8 mouse cellular contexts compared by ENCODE assay signal in the genomic region with DNA sequence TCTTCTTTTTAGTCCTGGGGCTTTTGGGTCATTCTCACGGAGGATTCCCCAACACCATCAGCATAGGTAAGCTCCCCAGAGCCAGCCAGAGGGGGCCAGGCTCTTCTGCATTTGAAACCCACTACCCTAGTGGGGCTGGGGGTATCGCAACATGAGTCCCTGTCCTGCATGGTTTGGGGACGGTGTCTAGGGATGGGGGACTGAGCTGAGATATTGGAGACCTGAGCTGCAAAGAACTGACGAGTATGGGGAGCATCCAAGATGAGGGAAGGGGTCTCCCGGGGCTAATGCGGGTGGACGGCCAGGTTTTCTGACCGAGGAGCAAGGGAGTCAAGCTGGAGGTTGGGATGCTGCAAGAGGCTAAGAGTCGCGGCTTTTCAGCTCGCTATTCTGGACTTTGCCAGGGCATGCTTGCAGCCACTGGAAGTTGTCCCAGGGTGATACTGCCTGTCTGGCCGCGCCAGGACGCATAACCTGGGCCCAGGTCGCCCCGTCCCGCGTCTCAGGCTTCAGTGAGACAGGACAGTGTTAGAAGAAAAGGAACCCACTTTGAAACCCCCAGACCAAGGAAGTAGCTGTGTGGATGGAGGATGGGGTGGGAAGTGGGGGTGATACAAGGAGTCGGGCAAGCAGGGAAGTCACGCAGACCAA. TPM values are rescaled to one million over a fixed set of nuclear protein-coding genes. Genes with fewer than 3 reads are reported as not detected.
DNase-seq lines count a peak whose midpoint lies in the region; ATAC-seq and TF ChIP-seq lines count a peak whose summit lies in the region.

No protein-coding gene starts in this region.

- peak; percentile 23; the same call in 1 of the 2 replicates for ATAC-seq in forebrain, postnatal 0 days
- peak; percentile 38; the same call in 1 of the 2 replicates for ATAC-seq in intestine, embryonic 16.5 days
- ATAC-seq in liver, embryonic 16.5 days (ENCODE audit: low read depth), result no peak

- no peaks in the 10 kb centered on the region for H3K9me3 ChIP-seq in forebrain, postnatal 0 days (ENCODE audit: low read length)
- H3K9me3 ChIP-seq in intestine, embryonic 16.5 days (ENCODE audit: control insufficient read depth, low read length), result no peaks in the 10 kb centered on the region
- no peaks in the 10 kb centered on the region for H3K9me3 ChIP-seq in liver, embryonic 16.5 days (replicated peaks; ENCODE audit: control insufficient read depth, low read length)

- WGBS in forebrain, postnatal 0 days, result 22% methylated on average over 20 of the region's 20 CpGs
- 17% methylated on average over 19 of the region's 20 CpGs for WGBS in intestine, embryonic 16.5 days
- WGBS in liver, embryonic 16.5 days (ENCODE audit: insufficient replicate concordance), result 17% methylated on average over 20 of the region's 20 CpGs
- 17% methylated on average over 20 of the region's 20 CpGs for WGBS in small intestine, adult 2 months

- peak overlapping the region; percentile 53 for H3K9ac ChIP-seq in forebrain, postnatal 0 days
- peak overlapping the region; percentile 60 for H3K9ac ChIP-seq in intestine, embryonic 16.5 days (ENCODE audit: low read depth, low read length)
- H3K9ac ChIP-seq in liver, embryonic 16.5 days (ENCODE audit: low read depth, low read length), result no peak overlapping the region

- TF ChIP-seq POLR2A in small intestine, adult 2 months (IDR thresholded peaks at IDR 0.05; ENCODE audit: low read depth, low read length), result no peak

- H3K4me3 ChIP-seq in forebrain, postnatal 0 days (ENCODE audit: low read depth, low read length), result peak overlapping the region; percentile 44
- peak overlapping the region; percentile 50 for H3K4me3 ChIP-seq in intestine, embryonic 16.5 days (ENCODE audit: low read length)
- H3K4me3 ChIP-seq in liver, embryonic 16.5 days (ENCODE audit: low read depth, low read length), result peak overlapping the region; percentile 40
- H3K4me3 ChIP-seq in small intestine, adult 2 months (ENCODE audit: low read depth, low read length), result peak overlapping the region; percentile 48

- peak; percentile 66 for DNase-seq in adrenal gland, adult 2 months
- no peak for DNase-seq in adrenal gland, adult 8-10 months
- peak; percentile 29 for DNase-seq in ZHBTc4 (ENCODE audit: low read depth, low spot score)
- peak; percentile 10 for DNase-seq in forebrain, postnatal 0 days
- DNase-seq in c-Kit-positive CD71-positive TER-119-positive erythroid progenitor cells, embryonic 14.5 days (ENCODE audit: low spot score), result no peak

- H3K36me3 ChIP-seq in forebrain, postnatal 0 days (ENCODE audit: insufficient read depth), result no peaks in the 10 kb centered on the region
- H3K36me3 ChIP-seq in intestine, embryonic 16.5 days (ENCODE audit: control insufficient read depth, insufficient read depth, low read length), result no peaks in the 10 kb centered on the region
- no peaks in the 10 kb centered on the region for H3K36me3 ChIP-seq in liver, embryonic 16.5 days (ENCODE audit: control insufficient read depth, insufficient read depth)
- H3K36me3 ChIP-seq in small intestine, adult 2 months (ENCODE audit: control insufficient read depth, insufficient read depth, low read length), result no peaks in the 10 kb centered on the region

- peak overlapping the region; percentile 58 for H3K4me2 ChIP-seq in forebrain, postnatal 0 days (ENCODE audit: low read depth)
- H3K4me2 ChIP-seq in intestine, embryonic 16.5 days (ENCODE audit: low read depth, low read length), result peak overlapping the region; percentile 56
- H3K4me2 ChIP-seq in liver, embryonic 16.5 days (ENCODE audit: low read depth, low read length), result peak overlapping the region; percentile 50

- H3K27me3 ChIP-seq in forebrain, postnatal 0 days (ENCODE audit: insufficient read depth, low read length), result no peaks in the 10 kb centered on the region
- H3K27me3 ChIP-seq in intestine, embryonic 16.5 days (replicated peaks; ENCODE audit: control insufficient read depth, insufficient read depth, low read length), result no peaks in the 10 kb centered on the region
- H3K27me3 ChIP-seq in liver, embryonic 16.5 days (ENCODE audit: control insufficient read depth, insufficient read depth, low read depth, low read length), result peaks cover 5% of the 10 kb centered on the region
- H3K27me3 ChIP-seq in small intestine, adult 2 months (ENCODE audit: control insufficient read depth, insufficient read depth, low read length), result 0 out of 2 replicates have a peak, but pooled peaks cover 5% of the 10 kb centered on the region

- TF ChIP-seq CTCF in forebrain, postnatal 0 days (IDR thresholded peaks at IDR 0.05; ENCODE audit: low read depth), result no peak
- no peak for TF ChIP-seq CTCF in small intestine, adult 2 months (IDR thresholded peaks at IDR 0.05; ENCODE audit: extremely low read depth, insufficient read length, insufficient replicate concordance, low read depth, low read length)

- no peaks in the 10 kb centered on the region for H3K4me1 ChIP-seq in forebrain, postnatal 0 days (ENCODE audit: insufficient read depth)
- no peaks in the 10 kb centered on the region for H3K4me1 ChIP-seq in intestine, embryonic 16.5 days (ENCODE audit: control insufficient read depth, insufficient read depth, low read length)
- no peaks in the 10 kb centered on the region for H3K4me1 ChIP-seq in liver, embryonic 16.5 days (ENCODE audit: control insufficient read depth, low read depth, low read length)
- no peaks in the 10 kb centered on the region for H3K4me1 ChIP-seq in small intestine, adult 2 months (ENCODE audit: control insufficient read depth, insufficient read depth, insufficient read length, low read length)

- peak overlapping the region; percentile 35; the same call in 1 of the 2 replicates for H3K27ac ChIP-seq in forebrain, postnatal 0 days (ENCODE audit: low read depth, low read length)
- 0 out of 2 replicates have a peak overlapping the region, but pooled peaks have one; percentile 18 for H3K27ac ChIP-seq in intestine, embryonic 16.5 days (ENCODE audit: low read length)
- H3K27ac ChIP-seq in liver, embryonic 16.5 days (ENCODE audit: low read length), result no peak overlapping the region
- no peak overlapping the region for H3K27ac ChIP-seq in small intestine, adult 2 months (ENCODE audit: insufficient read depth, low read depth, low read length)

RNA-seq across cellular contexts. Expression of a gene that starts 1.1 kb away (rescaled TPM):
- total RNA-seq in adrenal gland, adult 2 months (2021), result 10 to 100 TPM; 10.5 to 31.9 TPM
- 2.3 and 2.7 TPM in 2 replicates for polyA plus RNA-seq in adrenal gland, adult 2 months (2012; rRNA removed)
- 10 to 100 TPM; 12.8 to 80.7 (median 43.0) TPM for total RNA-seq in adrenal gland, adult 8-10 months (2022)
- total RNA-seq in forebrain, postnatal 0 days (2014; rRNA removed), result 25.2 and 29.2 TPM in 2 replicates
- polyA plus RNA-seq in forebrain, postnatal 0 days (2015; fragmentation: Nextera tagmentation; extraction: Ambion mirVana), result 9.4 and 19.0 TPM in 2 replicates
- polyA plus RNA-seq in intestine, embryonic 16.5 days (2015; fragmentation: Nextera tagmentation; extraction: Ambion mirVana), result 5.5 and 5.6 TPM in 2 replicates
- 1.1 TPM in 2 replicates for polyA plus RNA-seq in liver, embryonic 16.5 days (2015; fragmentation: Nextera tagmentation; extraction: Ambion mirVana)
- 0.15 and 0.23 TPM in 2 replicates for polyA plus RNA-seq in small intestine, adult 2 months (2012; rRNA removed)

Comparison
In these comparisons a context has a peak if more than half of its experiments do, and no peak if none do; other contexts are left out.
1. DNase-seq: peak in adrenal gland, adult 2 months (single experiment), ZHBTc4 (single experiment) and forebrain, postnatal 0 days (single experiment); none in adrenal gland, adult 8-10 months (single experiment) and c-Kit-positive CD71-positive TER-119-positive erythroid progenitor cells, embryonic 14.5 days (single experiment).
2. H3K27ac ChIP-seq: peak in forebrain, postnatal 0 days (single experiment) and intestine, embryonic 16.5 days (single experiment); none in liver, embryonic 16.5 days (single experiment) and small intestine, adult 2 months (single experiment).
3. Peak in every context shown above with its lines, with median percentiles within 50 percentile points of each other: H3K4me2 ChIP-seq and H3K4me3 ChIP-seq.